Mouse (Mus musculus) right cerebral cortex, adult 18-20 months (tissue): Measurements from ENCODE around the gene Pnkd.
"Not testable (repeated sequence)": the region's sequence is repeated elsewhere in the genome, so short reads cannot be mapped to it uniquely, and the experiment has no call there.

Source experiments
- DNase-seq: peaks from one replicate; pipeline ENCODE4 v3.0.0; 2022; ENCODE audit warnings: mixed read lengths

The Pnkd gene

GRCm38 (mm10) chr1:74332241-74332763 is 47.6 kb downstream of the Pnkd start:
- DNase-seq = peak; percentile 98

- DNase-seq = no peak
Observed at GRCm38 (mm10) chr1:74332930-74333329, 48.2 kb downstream of the Pnkd start.

- no peak for DNase-seq
Observed at GRCm38 (mm10) chr1:74334607-74335006, 49.9 kb downstream of the Pnkd start.

- DNase-seq = no peak
Observed at GRCm38 (mm10) chr1:74335033-74335432, 50.3 kb downstream of the Pnkd start.

GRCm38 (mm10) chr1:74335436-74336170 is 50.9 kb downstream of the Pnkd start:
- no peak for DNase-seq

GRCm38 (mm10) chr1:74337241-74337771 is 52.6 kb downstream of the Pnkd start:
- no peak for DNase-seq

GRCm38 (mm10) chr1:74338013-74338412 is 53.3 kb downstream of the Pnkd start:
- no peak for DNase-seq

- no peak for DNase-seq
Observed at GRCm38 (mm10) chr1:74338626-74339025, 53.9 kb downstream of the Pnkd start.

- no peak for DNase-seq
Observed at GRCm38 (mm10) chr1:74339917-74340316, 55.2 kb downstream of the Pnkd start.

GRCm38 (mm10) chr1:74340361-74340764 is 55.6 kb downstream of the Pnkd start:
- peak; percentile 67 for DNase-seq

- DNase-seq = not testable (repeated sequence)
Observed at GRCm38 (mm10) chr1:74340992-74341391, 56.3 kb downstream of the Pnkd start.

GRCm38 (mm10) chr1:74341898-74342297 is 57.2 kb downstream of the Pnkd start:
- no peak for DNase-seq

- no peak for DNase-seq
Observed at GRCm38 (mm10) chr1:74342308-74342707, 57.6 kb downstream of the Pnkd start.

GRCm38 (mm10) chr1:74343161-74343560 is 58.4 kb downstream of the Pnkd start:
- no peak for DNase-seq

- DNase-seq = no peak
Observed at GRCm38 (mm10) chr1:74344163-74344916, 59.6 kb downstream of the Pnkd start.

GRCm38 (mm10) chr1:74351185-74351769 is 66.5 kb downstream of the Pnkd start:
- DNase-seq = no peak

- no peak for DNase-seq
Observed at GRCm38 (mm10) chr1:74352532-74353096, 67.9 kb downstream of the Pnkd start.

- no peak for DNase-seq
Observed at GRCm38 (mm10) chr1:74353453-74354229, 68.9 kb downstream of the Pnkd start.

- no peak for DNase-seq
Observed at GRCm38 (mm10) chr1:74357531-74357930, 72.8 kb downstream of the Pnkd start.

GRCm38 (mm10) chr1:74359952-74360517 is 75.3 kb downstream of the Pnkd start:
- DNase-seq = no peak

GRCm38 (mm10) chr1:74361812-74362211 is 77.1 kb downstream of the Pnkd start, which contains the start of gene Catip:
Catip (plus strand) TSS chr1:74362108.
- peak; percentile 79 for DNase-seq
